Mouse (Mus musculus) liver, embryonic 12.5 days (tissue): ENCODE measurements around the gene Fam98c. TPM values are rescaled to one million over a fixed set of nuclear protein-coding genes. Genes with fewer than 3 reads are reported as not detected.
A peak's percentile ranks its signal among the peaks of the same experiment; 100 is the strongest.

Source experiments
- ATAC-seq: fragments of 200-750 bp; cut with Nextera tagmentation; 2 replicates; pipeline ENCODE4 v1.8.0; 2017; ENCODE audit warnings: moderate number of reproducible peaks, mild to moderate bottlenecking, moderate library complexity
- H3K27ac ChIP-seq: fragments of 300-500 bp; sonication (generic); 2 replicates; pipeline ENCODE4 v1.5.1; 2016; ENCODE audit warnings: mild to moderate bottlenecking
- H3K27me3 ChIP-seq: fragments of 300-500 bp; sonication (generic); replicated peaks from 2 replicates; pipeline ENCODE4 v1.6.1; 2016; ENCODE audit warnings: mild to moderate bottlenecking, moderate library complexity
- H3K36me3 ChIP-seq: fragments of 300-500 bp; sonication (generic); 2 replicates; pipeline ENCODE4 v1.6.1; 2016; ENCODE audit warnings: mild to moderate bottlenecking, moderate library complexity
- H3K4me1 ChIP-seq: fragments of 300-500 bp; sonication (generic); 2 replicates; pipeline ENCODE4 v1.6.1; 2016
- H3K4me2 ChIP-seq: fragments of 300-500 bp; sonication (generic); 2 replicates; pipeline ENCODE4 v1.6.1; 2016; ENCODE audit warnings: mild to moderate bottlenecking, moderate library complexity
- H3K4me3 ChIP-seq: fragments of 300-500 bp; sonication (generic); 2 replicates; pipeline ENCODE4 v1.5.1; 2016; ENCODE audit warnings: mild to moderate bottlenecking, moderate library complexity
- H3K9ac ChIP-seq: fragments of 300-500 bp; sonication (generic); 2 replicates; pipeline ENCODE4 v1.6.1; 2016; ENCODE audit warnings: mild to moderate bottlenecking, moderate library complexity
- H3K9me3 ChIP-seq: fragments of 300-500 bp; sonication (generic); replicated peaks from 2 replicates; pipeline ENCODE4 v1.6.1; 2016; ENCODE audit warnings: mild to moderate bottlenecking, moderate library complexity
- WGBS: fragments of 180-500 bp; shearing (Covaris S2); methylation state at CpG from one replicate; pipeline ENCODE4 v1.1.7; 2016; ENCODE audit not compliant: insufficient replicate concordance; 5-methylcytosine and 5-hydroxymethylcytosine counted together
- polyA plus RNA-seq: library from polyadenylated mRNA; unstranded; fragments of >200 nt; fragmentation: Nextera tagmentation; extraction: Ambion mirVana; gene quantifications from 2 replicates; pipeline ENCODE4 v1.2.1, GENCODE M21; 2016

Gene Fam98c
- polyA plus RNA-seq, 1 experiment from 2014 or later = 12.4 TPM

DNA sequence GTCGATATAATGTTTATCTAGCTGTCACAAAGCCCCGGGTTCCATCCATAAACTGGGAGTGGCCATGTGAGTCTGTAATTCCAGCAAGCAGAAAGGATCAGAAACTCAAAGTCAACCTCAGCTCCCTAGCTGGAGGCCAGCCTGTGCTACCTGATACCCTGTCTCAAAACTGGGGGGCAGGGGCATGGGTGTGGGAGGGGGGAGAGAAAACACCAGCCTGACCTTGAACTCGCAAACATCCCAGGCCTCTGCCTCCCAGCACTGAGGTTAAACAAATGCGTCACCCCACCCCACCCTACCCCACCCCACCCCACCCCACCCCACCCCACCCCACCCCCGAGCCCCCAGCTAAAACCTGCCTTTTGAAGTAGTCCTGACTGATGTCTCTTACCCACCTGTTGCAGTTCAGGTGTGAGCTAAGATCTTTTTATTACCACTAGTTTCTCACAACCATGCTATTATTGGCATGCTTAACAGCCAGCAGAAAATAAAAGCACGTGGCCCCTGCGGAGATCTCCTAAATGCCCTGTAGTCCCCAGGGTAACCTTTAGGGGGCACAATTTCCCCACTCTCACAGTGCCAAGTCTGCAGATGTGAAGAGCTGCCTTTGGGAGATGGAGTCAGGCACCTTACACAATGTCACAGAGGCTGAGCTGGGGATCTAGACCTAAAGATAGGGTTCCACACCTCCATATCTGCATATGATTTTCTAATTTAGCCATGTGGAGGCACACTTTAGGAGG lies 29.7 kb downstream of the Fam98c start:
- H3K9me3 ChIP-seq = no peaks in the 10 kb centered on the region
- no peaks in the 10 kb centered on the region for H3K36me3 ChIP-seq
- peaks cover 34% of the 10 kb centered on the region for H3K4me1 ChIP-seq
- H3K27me3 ChIP-seq = 0 out of 2 replicates have a peak, but pooled peaks cover 3% of the 10 kb centered on the region
- no peak overlapping the region for H3K9ac ChIP-seq
- H3K4me3 ChIP-seq = no peak overlapping the region
- H3K4me2 ChIP-seq = peak overlapping the region; percentile 37
- WGBS = 9% methylated on average over 6 of the region's 7 CpGs
- no peak for ATAC-seq
- H3K27ac ChIP-seq = no peak overlapping the region

DNA sequence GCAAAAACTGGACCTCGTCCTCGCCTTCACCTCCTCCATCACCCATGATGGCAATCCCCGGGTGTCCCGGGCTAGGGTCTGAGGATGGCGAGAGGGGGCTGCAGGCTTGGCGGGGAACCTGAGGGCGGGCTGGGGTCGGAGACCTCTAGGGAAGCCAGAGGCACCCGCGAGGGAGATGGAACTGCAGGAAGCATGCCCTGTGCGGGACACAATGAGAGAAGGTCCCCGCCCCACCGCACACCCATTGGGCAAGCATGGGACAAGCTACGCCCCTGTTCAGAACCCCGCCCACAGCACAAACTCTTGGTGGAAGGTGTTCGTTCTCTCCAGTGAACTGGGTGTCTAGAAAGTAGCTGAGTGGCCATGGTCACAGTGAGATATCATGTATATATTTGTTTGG lies 31.1 kb downstream of the Fam98c start, which contains the start of gene Ryr1:
TSS of gene Ryr1 (minus strand) at position 210 of the 400 bp plus-strand sequence.
- Histone ChIP-seq H3K9ac (peak within 1 kb of the TSS; percentile 25; the same call in 1 of the 2 replicates), H3K4me2 (peak within 1 kb of the TSS; percentile 72), H3K27me3 (0 out of 2 replicates have a peak, but pooled peaks cover 3% of the 10 kb centered on the region), H3K9me3 (no peaks in the 10 kb centered on the region), H3K36me3 (no peaks in the 10 kb centered on the region), H3K27ac (no peak within 1 kb of the TSS), H3K4me1 (peaks cover 34% of the 10 kb centered on the region), H3K4me3 (peak within 1 kb of the TSS; percentile 46)
- ATAC-seq = peak; percentile 81
- WGBS = 1% methylated on average over 16 of the region's 16 CpGs

DNA sequence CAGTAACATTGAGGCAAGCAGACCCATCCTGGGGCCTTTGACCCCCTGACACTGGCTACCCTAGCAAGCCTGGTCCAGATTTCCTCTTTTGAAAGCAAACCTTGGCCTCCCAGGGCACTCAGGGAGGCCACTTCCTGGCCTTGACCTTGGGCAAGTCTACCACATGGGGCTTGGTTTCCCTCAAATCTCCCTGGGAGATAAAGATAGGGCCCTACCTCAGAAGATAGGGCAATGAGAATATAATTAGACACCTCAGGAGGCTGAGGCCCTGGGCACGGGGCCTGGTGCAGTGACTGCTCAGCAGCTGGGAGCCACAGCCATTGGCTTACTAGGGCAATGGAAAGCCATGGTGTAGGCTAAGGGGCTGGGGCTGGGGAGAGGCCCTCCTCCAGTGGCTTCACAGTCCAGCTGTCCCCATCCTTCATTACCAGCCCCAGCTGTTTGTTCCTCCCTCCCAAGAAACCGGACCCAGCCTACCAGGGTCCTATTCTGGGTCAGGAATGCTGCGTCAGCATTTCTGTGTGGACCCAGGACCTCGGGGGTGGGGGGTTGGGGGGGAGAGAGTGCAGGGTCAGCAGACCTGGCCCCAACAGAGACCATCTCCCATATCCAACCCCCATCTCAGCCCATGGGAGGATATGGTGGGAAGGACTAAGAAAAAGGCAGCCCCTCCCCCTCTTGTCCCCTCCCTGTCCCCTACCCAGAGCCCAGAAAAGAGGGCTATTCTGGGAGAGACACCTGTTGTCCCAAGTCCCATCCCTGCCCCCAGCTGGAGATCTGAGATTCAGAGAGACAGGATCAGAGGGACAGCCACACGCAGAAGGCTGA lies 32.3 kb downstream of the Fam98c start:
- ATAC-seq = no peak
- H3K4me2 ChIP-seq = peak overlapping the region; percentile 72
- 30% methylated on average over 5 of the region's 5 CpGs for WGBS

DNA sequence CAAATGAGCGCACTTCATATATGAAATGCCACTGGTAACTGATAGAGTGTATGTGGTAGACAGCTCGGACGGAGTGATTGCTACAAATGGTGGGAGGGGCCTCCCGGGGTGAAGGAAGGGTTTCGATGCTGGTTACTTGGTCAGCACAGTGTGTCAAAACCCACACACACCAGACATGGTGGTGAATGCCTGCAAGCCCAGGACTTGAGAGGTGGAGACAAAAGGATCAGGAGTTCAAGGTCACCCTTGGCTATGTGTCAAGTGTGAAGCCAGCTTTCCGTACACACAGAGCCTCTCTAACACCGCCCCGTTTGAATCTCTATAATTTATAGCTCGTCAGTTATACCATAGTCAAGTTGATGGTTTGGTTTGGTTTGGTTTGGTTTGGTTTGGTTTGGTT lies 33.2 kb downstream of the Fam98c start:
- WGBS = 67% methylated on average over 9 of the region's 9 CpGs

More for the DNA sequence above, 32.3 kb downstream of the Fam98c start:
- Histone ChIP-seq H3K9ac (no peak overlapping the region), H3K9me3 (no peaks in the 10 kb centered on the region), H3K4me1 (peaks cover 34% of the 10 kb centered on the region), H3K4me3 (no peak overlapping the region), H3K27ac (no peak overlapping the region), H3K36me3 (no peaks in the 10 kb centered on the region), H3K27me3 (0 out of 2 replicates have a peak, but pooled peaks cover 7% of the 10 kb centered on the region)

DNA sequence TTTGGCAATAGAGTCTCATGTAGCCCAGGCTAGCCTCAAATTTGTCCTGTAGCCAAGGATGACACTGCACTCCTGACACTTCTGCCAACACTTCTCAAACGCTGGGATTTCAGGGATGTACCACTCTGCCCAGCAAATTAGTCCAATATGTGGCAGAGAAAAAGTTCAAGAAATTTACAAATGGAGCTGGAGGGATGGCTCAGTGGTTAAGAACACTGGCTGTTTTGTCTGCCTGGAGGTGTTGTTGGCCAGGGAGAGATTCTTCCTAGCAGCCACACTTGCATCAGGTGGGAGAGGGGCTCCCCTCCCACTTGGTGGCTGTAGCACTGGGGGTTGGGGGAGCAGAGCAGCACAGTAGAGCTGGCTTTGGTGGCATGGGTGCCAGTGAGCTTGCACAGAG lies 36.5 kb downstream of the Fam98c start:
- no peaks in the 10 kb centered on the region for H3K9me3 ChIP-seq
- 0 out of 2 replicates have a peak, but pooled peaks cover 11% of the 10 kb centered on the region for H3K27me3 ChIP-seq
- H3K4me2 ChIP-seq = no peak overlapping the region
- no peak overlapping the region for H3K4me3 ChIP-seq
- no peak overlapping the region for H3K9ac ChIP-seq
- no peak for ATAC-seq
- peaks cover 12% of the 10 kb centered on the region for H3K4me1 ChIP-seq
- no peaks in the 10 kb centered on the region for H3K36me3 ChIP-seq
- no peak overlapping the region for H3K27ac ChIP-seq
- WGBS = 44% methylated on average over 1 of the region's 1 CpGs

More for the DNA sequence above, 33.2 kb downstream of the Fam98c start:
- H3K27me3 ChIP-seq = 0 out of 2 replicates have a peak, but pooled peaks cover 11% of the 10 kb centered on the region
- no peak overlapping the region for H3K4me3 ChIP-seq
- peaks cover 34% of the 10 kb centered on the region for H3K4me1 ChIP-seq
- no peak overlapping the region for H3K27ac ChIP-seq
- H3K9ac ChIP-seq = no peak overlapping the region
- no peak overlapping the region for H3K4me2 ChIP-seq
- no peaks in the 10 kb centered on the region for H3K9me3 ChIP-seq
- ATAC-seq = no peak
- H3K36me3 ChIP-seq = no peaks in the 10 kb centered on the region

DNA sequence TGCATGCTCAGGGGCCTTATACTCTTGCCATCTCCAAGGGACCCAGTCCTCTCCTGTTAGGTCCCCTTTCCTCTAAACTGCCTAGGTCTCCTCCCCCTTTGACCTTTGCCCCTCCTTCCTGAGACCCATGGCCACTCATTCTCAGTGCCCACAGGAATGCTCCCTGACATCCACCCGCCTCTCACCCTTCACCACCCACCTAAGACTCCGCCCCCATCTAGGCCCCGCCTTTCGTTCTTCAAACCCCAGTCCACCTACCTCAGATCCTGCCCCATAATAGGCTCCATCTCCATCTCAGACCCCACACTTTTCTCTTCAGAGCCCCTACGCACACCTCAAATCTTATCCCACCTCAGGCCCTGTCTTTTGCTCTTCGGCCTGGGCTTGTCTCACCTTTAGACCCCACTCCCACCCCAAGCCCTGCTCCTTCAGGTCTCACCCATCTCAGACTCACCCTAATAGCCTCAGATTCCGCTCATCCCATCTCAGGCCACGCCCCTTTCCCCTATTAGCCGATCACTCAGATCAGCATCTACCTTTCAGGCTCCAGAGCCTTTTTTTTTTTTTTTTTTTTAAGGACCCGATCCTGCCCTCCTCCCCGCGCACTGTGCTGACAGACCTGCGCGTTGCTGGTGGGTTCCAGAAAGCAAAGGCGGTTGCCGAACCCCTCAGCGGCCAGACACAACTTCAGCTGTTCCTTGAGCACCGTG lies 37.7 kb downstream of the Fam98c start:
- Histone ChIP-seq H3K9ac (no peak overlapping the region), H3K27me3 (0 out of 2 replicates have a peak, but pooled peaks cover 8% of the 10 kb centered on the region), H3K36me3 (no peaks in the 10 kb centered on the region), H3K27ac (no peak overlapping the region), H3K4me1 (no peaks in the 10 kb centered on the region), H3K9me3 (no peaks in the 10 kb centered on the region), H3K4me3 (no peak overlapping the region), H3K4me2 (no peak overlapping the region)
- 22% methylated on average over 18 of the region's 18 CpGs for WGBS
- 0 out of 2 replicates have a peak, but pooled peaks have one; percentile 36 for ATAC-seq

DNA sequence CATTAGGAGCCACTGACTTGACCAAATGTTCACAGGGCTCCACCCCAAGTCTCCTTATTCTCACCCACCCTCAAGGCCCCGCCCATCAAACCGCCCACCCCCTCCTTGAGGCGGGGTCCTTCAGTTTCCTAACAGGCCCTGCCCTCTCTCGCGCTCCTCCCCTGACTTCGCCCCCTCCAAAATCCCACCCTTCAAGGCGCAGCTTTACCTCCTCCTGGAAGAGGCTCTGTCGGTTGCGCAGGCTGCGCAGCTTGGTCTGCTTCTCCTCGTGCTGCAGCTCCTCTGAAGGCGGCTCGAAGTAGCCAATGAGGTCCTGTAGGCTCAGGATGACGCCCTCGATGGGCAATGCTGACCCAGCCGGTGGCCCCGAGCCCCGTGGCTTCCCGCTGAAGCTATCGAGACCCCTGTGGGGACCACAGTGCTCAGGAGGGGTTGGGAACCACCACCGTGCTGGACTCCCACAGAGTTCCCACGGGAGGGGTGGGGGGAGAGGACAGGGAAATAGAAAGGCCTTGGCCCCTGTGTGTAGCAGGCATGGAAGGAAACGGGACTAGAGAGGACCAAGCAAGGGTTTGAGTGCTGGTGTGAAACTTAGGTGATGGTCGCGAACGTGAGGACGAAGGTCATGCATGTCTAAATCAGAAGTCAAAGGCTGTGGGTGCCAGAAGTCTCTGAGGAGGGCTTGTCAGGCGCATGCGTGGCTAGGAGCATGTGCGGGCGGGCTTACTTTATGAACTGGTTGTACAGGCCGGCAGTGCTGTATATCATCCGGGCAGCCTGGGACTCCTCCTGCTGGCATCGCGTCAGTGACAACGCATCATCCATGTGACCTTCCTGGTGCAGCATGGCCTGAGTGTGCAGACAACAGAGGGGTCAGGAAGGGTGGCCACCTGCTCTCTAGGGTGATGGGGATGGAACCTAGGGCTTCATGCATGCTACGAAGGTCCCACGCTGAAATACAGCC lies 46.8 kb downstream of the Fam98c start:
- no peak for ATAC-seq
- Histone ChIP-seq H3K4me1 (peaks cover 7% of the 10 kb centered on the region; the same call in 1 of the 2 replicates), H3K27ac (no peak overlapping the region), H3K27me3 (0 out of 2 replicates have a peak, but pooled peaks cover 4% of the 10 kb centered on the region), H3K9ac (no peak overlapping the region), H3K9me3 (no peaks in the 10 kb centered on the region), H3K4me2 (peak overlapping the region; percentile 38), H3K4me3 (no peak overlapping the region), H3K36me3 (no peaks in the 10 kb centered on the region)
- 32% methylated on average over 38 of the region's 38 CpGs for WGBS

Other genes with a start within 250 kb of the Fam98c start
- 165 and 166 TPM in 2 replicates for gene Actn4, start 193.9 kb downstream of the Fam98c start, polyA plus RNA-seq
- 325 and 336 TPM in 2 replicates for gene Eif3k, start 174.4 kb downstream of the Fam98c start, polyA plus RNA-seq
- 33.3 and 35.0 TPM in 2 replicates for gene Map4k1, start 174.2 kb downstream of the Fam98c start, polyA plus RNA-seq
- 0.33 and 0.38 TPM in 2 replicates for gene Ryr1, start 31.1 kb downstream of the Fam98c start, polyA plus RNA-seq
- gene Rasgrp4, start 21.4 kb downstream of the Fam98c start, polyA plus RNA-seq = 0.38 and 0.79 TPM in 2 replicates
- 0.07 and 0.26 TPM in 2 replicates for gene Ggn, start 14.0 kb upstream of the Fam98c start, polyA plus RNA-seq
- 0.72 TPM in 2 replicates for gene Spred3, start 14.2 kb upstream of the Fam98c start, polyA plus RNA-seq
- gene Psmd8, start 24.5 kb upstream of the Fam98c start, polyA plus RNA-seq = 170 and 180 TPM in 2 replicates
- gene Catsperg1, start 57.8 kb upstream of the Fam98c start, polyA plus RNA-seq = 0.26 and 0.48 TPM in 2 replicates
- 2.9 and 3.1 TPM in 2 replicates for gene Kcnk6, start 76.3 kb upstream of the Fam98c start, polyA plus RNA-seq
- gene Yif1b, start 82.1 kb upstream of the Fam98c start, polyA plus RNA-seq = 59.2 and 64.3 TPM in 2 replicates
- gene 2200002D01Rik, start 92.2 kb upstream of the Fam98c start, polyA plus RNA-seq = 3.0 and 3.9 TPM in 2 replicates
- gene Spint2, start 125.7 kb upstream of the Fam98c start, polyA plus RNA-seq = 25.9 and 28.4 TPM in 2 replicates
- 4.6 and 5.1 TPM in 2 replicates for gene Ppp1r14a, start 133.1 kb upstream of the Fam98c start, polyA plus RNA-seq
- 2.6 and 3.6 TPM in 2 replicates for gene Dpf1, start 147.7 kb upstream of the Fam98c start, polyA plus RNA-seq